Mouse (Mus musculus): ENCODE results near the gene Skida1. TPM values are rescaled to one million over a fixed set of nuclear protein-coding genes. Genes with fewer than 3 reads are reported as not detected.
"Not testable (repeated sequence)": the region's sequence is repeated elsewhere in the genome, so short reads cannot be mapped to it uniquely, and the experiment has no call there.

Skida1 gene
- total RNA-seq (2021): 1 to 10 TPM in 1 of 2 experiments, under 1 TPM in 1; 1.00 to 1.0 TPM
- long read RNA-seq, experiment 1, partial matches to known transcripts: 0 of 1 reads
- long read RNA-seq, experiment 1, other reads (novel, unspliced or antisense): 1 of 1 reads
- long read RNA-seq, experiment 2: 0 reads

GRCm38 (mm10) chr2:18048453-18049075, at the start of gene Skida1:
Gene Skida1, minus strand, starts transcription at chr2:18049051.
- DNase-seq: no peak
- intact Hi-C loops (cut with DNase I; ENCODE audit: low total_unique reads): loop anchor here (10.0 kb wide), 1 partner anchor 716 kb away; no protein-coding TSS in a partner anchor

GRCm38 (mm10) chr2:18095804-18096203, 47.0 kb upstream of the Skida1 start:
- intact Hi-C loops (cut with DNase I; ENCODE audit: low total_unique reads): no loop called here
- DNase-seq: no peak

- intact Hi-C loops (cut with DNase I; ENCODE audit: low total_unique reads): no loop called here
- no peak for DNase-seq
Observed at GRCm38 (mm10) chr2:18094319-18094718, 45.5 kb upstream of the Skida1 start.

GRCm38 (mm10) chr2:18093858-18094257, 45.0 kb upstream of the Skida1 start:
- no peak for DNase-seq
- intact Hi-C loops (cut with DNase I; ENCODE audit: low total_unique reads): no loop called here

GRCm38 (mm10) chr2:18087695-18088094, 38.8 kb upstream of the Skida1 start:
- DNase-seq; intact Hi-C loops (cut with DNase I; ENCODE audit: low total_unique reads): not testable (repeated sequence)

- DNase-seq: no peak
- intact Hi-C loops (cut with DNase I; ENCODE audit: low total_unique reads): no loop called here
Observed at GRCm38 (mm10) chr2:18080182-18080860, 31.5 kb upstream of the Skida1 start.

GRCm38 (mm10) chr2:18071947-18072346, 23.1 kb upstream of the Skida1 start:
- no peak for DNase-seq
- intact Hi-C loops (cut with DNase I; ENCODE audit: low total_unique reads): no loop called here

GRCm38 (mm10) chr2:18068071-18068796, 19.4 kb upstream of the Skida1 start:
- intact Hi-C loops (cut with DNase I; ENCODE audit: low total_unique reads): no loop called here
- DNase-seq: no peak

GRCm38 (mm10) chr2:18066436-18066835, 17.6 kb upstream of the Skida1 start:
- DNase-seq: no peak
- intact Hi-C loops (cut with DNase I; ENCODE audit: low total_unique reads): no loop called here

GRCm38 (mm10) chr2:18065708-18066030, 16.8 kb upstream of the Skida1 start:
- no peak for DNase-seq
- intact Hi-C loops (cut with DNase I; ENCODE audit: low total_unique reads): no loop called here

- peak; percentile 86 for DNase-seq
- intact Hi-C loops (cut with DNase I; ENCODE audit: low total_unique reads): no loop called here
Observed at GRCm38 (mm10) chr2:18064941-18065707, 16.3 kb upstream of the Skida1 start.

- peak; percentile 91 for DNase-seq
- intact Hi-C loops (cut with DNase I; ENCODE audit: low total_unique reads): no loop called here
Observed at GRCm38 (mm10) chr2:18064356-18064858, 15.6 kb upstream of the Skida1 start.

- DNase-seq: peak; percentile 51
- intact Hi-C loops (cut with DNase I; ENCODE audit: low total_unique reads): no loop called here
Observed at GRCm38 (mm10) chr2:18063763-18064251, 15.0 kb upstream of the Skida1 start.

GRCm38 (mm10) chr2:18060396-18060795, 11.5 kb upstream of the Skida1 start:
- intact Hi-C loops (cut with DNase I; ENCODE audit: low total_unique reads): no loop called here

GRCm38 (mm10) chr2:18059891-18060290, 11.0 kb upstream of the Skida1 start:
- intact Hi-C loops (cut with DNase I; ENCODE audit: low total_unique reads): no loop called here
- no peak for DNase-seq

More at GRCm38 (mm10) chr2:18060396-18060795, 11.5 kb upstream of the Skida1 start:
- DNase-seq: no peak

GRCm38 (mm10) chr2:18059063-18059462, 10.2 kb upstream of the Skida1 start:
- no peak for DNase-seq
- intact Hi-C loops (cut with DNase I; ENCODE audit: low total_unique reads): no loop called here

- intact Hi-C loops (cut with DNase I; ENCODE audit: low total_unique reads): no loop called here
- DNase-seq: no peak
Observed at GRCm38 (mm10) chr2:18058146-18058708, 9.4 kb upstream of the Skida1 start.

GRCm38 (mm10) chr2:18057336-18058145, 8.7 kb upstream of the Skida1 start:
- DNase-seq: peak; percentile 53
- intact Hi-C loops (cut with DNase I; ENCODE audit: low total_unique reads): no loop called here

All from gastrocnemius, postnatal 14 days (tissue).